Mouse (Mus musculus) layer of hippocampus, adult 2 months (tissue): Measurements from ENCODE around the gene Olfr1061. TPM values are rescaled to one million over a fixed set of nuclear protein-coding genes. Genes with fewer than 3 reads are reported as not detected.
"Not testable (repeated sequence)": the region's sequence is repeated elsewhere in the genome, so short reads cannot be mapped to it uniquely, and the experiment has no call there.

Source experiments
- DNase-seq, 2 experiments: peaks; one replicate each; pipeline ENCODE4 v3.0.0; 2022; ENCODE audit warnings: low spot score in 2 of 2
- H3K27ac ChIP-seq: fragments of 200-600 bp; 2 replicates; pipeline ENCODE4 v1.8.1; 2022
- H3K4me3 ChIP-seq: fragments of 200-600 bp; 2 replicates; pipeline ENCODE4 v1.8.1; 2022; ENCODE audit warnings: mild to moderate bottlenecking
- CTCF ChIP-seq: fragments of 200-600 bp; conservative IDR thresholded peaks from 2 replicates; pipeline ENCODE4 v1.8.1; 2022; ENCODE audit warnings: antibody characterized with exemption, mild to moderate bottlenecking, moderate library complexity
- long read RNA-seq, 2 experiments: library from polyadenylated mRNA; stranded (forward); transcript quantifications; one replicate each; pipeline ENCODE4 v2.0.0; 2021; ENCODE audit warnings: borderline mapping rate in 2 of 2
- total RNA-seq, 2 experiments: library from RNA; stranded (reverse); gene quantifications; 2 replicates each; pipeline ENCODE4 v1.2.3; 2021

Olfr1061 gene
- not detected for total RNA-seq
- long read RNA-seq, experiment 1 = 0 reads
- long read RNA-seq, experiment 2 = 0 reads

- no peak for TF ChIP-seq CTCF
- no peak within 1 kb of the TSS for H3K4me3 ChIP-seq
- H3K27ac ChIP-seq = no peak within 1 kb of the TSS
- DNase-seq = no peak
Observed at GRCm38 (mm10) chr2:86413950-86414349, at the start of gene Olfr1061. Gene Olfr1061, minus strand, starts transcription at chr2:86414050.

GRCm38 (mm10) chr2:86460434-86460833 is 46.6 kb upstream of the Olfr1061 start:
- no peak overlapping the region for H3K27ac ChIP-seq
- no peak for DNase-seq
- no peak overlapping the region for H3K4me3 ChIP-seq
- TF ChIP-seq CTCF = no peak

- Histone ChIP-seq H3K27ac (no peak within 1 kb of the TSS), H3K4me3 (no peak within 1 kb of the TSS)
- no peak for TF ChIP-seq CTCF
- DNase-seq = no peak
Observed at GRCm38 (mm10) chr2:86456169-86456568, 42.3 kb upstream of the Olfr1061 start, which contains the start of gene Olfr1066. Gene Olfr1066, minus strand, starts transcription at chr2:86456269.

GRCm38 (mm10) chr2:86450491-86450890 is 36.6 kb upstream of the Olfr1061 start, which contains the start of gene Olfr1065:
Gene Olfr1065, minus strand, starts transcription at chr2:86450591.
- not testable (repeated sequence) for H3K4me3 ChIP-seq, DNase-seq, H3K27ac ChIP-seq

- not testable (repeated sequence) for H3K27ac ChIP-seq, DNase-seq, H3K4me3 ChIP-seq
Observed at GRCm38 (mm10) chr2:86442101-86442500, 28.3 kb upstream of the Olfr1061 start.

- H3K4me3 ChIP-seq = not testable (repeated sequence)
Observed at GRCm38 (mm10) chr2:86428511-86428910, 14.7 kb upstream of the Olfr1061 start.

GRCm38 (mm10) chr2:86426649-86427048 is 12.8 kb upstream of the Olfr1061 start, which contains the start of gene Olfr1062:
Gene Olfr1062, minus strand, starts transcription at chr2:86426749.
- DNase-seq, H3K27ac ChIP-seq, H3K4me3 ChIP-seq: not testable (repeated sequence)

More at GRCm38 (mm10) chr2:86428511-86428910, 14.7 kb upstream of the Olfr1061 start:
- not testable (repeated sequence) for H3K27ac ChIP-seq, DNase-seq

GRCm38 (mm10) chr2:86395114-86395513 is 18.7 kb downstream of the Olfr1061 start:
- TF ChIP-seq CTCF = no peak
- DNase-seq = no peak
- H3K27ac ChIP-seq = no peak overlapping the region
- no peak overlapping the region for H3K4me3 ChIP-seq

- H3K4me3 ChIP-seq, DNase-seq, H3K27ac ChIP-seq: not testable (repeated sequence)
Observed at GRCm38 (mm10) chr2:86388461-86388860, 25.4 kb downstream of the Olfr1061 start, which contains the start of gene Olfr1058. Gene Olfr1058, minus strand, starts transcription at chr2:86388561.

- no peak for DNase-seq
- H3K27ac ChIP-seq = no peak within 1 kb of the TSS
- TF ChIP-seq CTCF = no peak
Observed at GRCm38 (mm10) chr2:86378293-86378692, 35.6 kb downstream of the Olfr1061 start, which contains the start of gene Olfr1057. Gene Olfr1057, minus strand, starts transcription at chr2:86378393.

GRCm38 (mm10) chr2:86366342-86366741 is 47.5 kb downstream of the Olfr1061 start:
- not testable (repeated sequence) for H3K27ac ChIP-seq, H3K4me3 ChIP-seq, DNase-seq

More at GRCm38 (mm10) chr2:86378293-86378692, 35.6 kb downstream of the Olfr1061 start, which contains the start of gene Olfr1057:
- no peak within 1 kb of the TSS for H3K4me3 ChIP-seq

Other genes with a start within 250 kb of the Olfr1061 start
- not detected for gene Olfr1043, start 246.5 kb downstream of the Olfr1061 start, total RNA-seq
- gene Olfr1044, start 236.2 kb downstream of the Olfr1061 start, total RNA-seq = not detected
- not detected for gene Olfr52, start 228.4 kb downstream of the Olfr1061 start, total RNA-seq
- not detected for gene Olfr1045, start 211.0 kb downstream of the Olfr1061 start, total RNA-seq
- gene Olfr1046, start 194.7 kb downstream of the Olfr1061 start, total RNA-seq = not detected
- not detected for gene Olfr1047, start 182.6 kb downstream of the Olfr1061 start, total RNA-seq
- gene Olfr1048, start 173.8 kb downstream of the Olfr1061 start, total RNA-seq = not detected
- not detected for gene Olfr1049, start 155.7 kb downstream of the Olfr1061 start, total RNA-seq
- not detected for gene Olfr1051, start 135.0 kb downstream of the Olfr1061 start, total RNA-seq
- not detected for gene Olfr1052, start 121.6 kb downstream of the Olfr1061 start, total RNA-seq
- not detected for gene Olfr1053, start 98.8 kb downstream of the Olfr1061 start, total RNA-seq
- not detected for gene Olfr1054, start 78.6 kb downstream of the Olfr1061 start, total RNA-seq
- gene Olfr1055, start 63.8 kb downstream of the Olfr1061 start, total RNA-seq = not detected
- not detected for gene Olfr1056, start 51.6 kb downstream of the Olfr1061 start, total RNA-seq
- not detected for gene Olfr1057, start 35.7 kb downstream of the Olfr1061 start, total RNA-seq
- gene Olfr1058, start 25.5 kb downstream of the Olfr1061 start, total RNA-seq = not detected
- gene Olfr1062, start 12.7 kb upstream of the Olfr1061 start, total RNA-seq = not detected
- not detected for gene Olfr1065, start 36.5 kb upstream of the Olfr1061 start, total RNA-seq
- not detected for gene Olfr1066, start 42.2 kb upstream of the Olfr1061 start, total RNA-seq
- gene Olfr228, start 73.3 kb upstream of the Olfr1061 start, total RNA-seq = not detected
- not detected for gene Olfr1076, start 94.4 kb upstream of the Olfr1061 start, total RNA-seq
- gene Olfr1079, start 128.4 kb upstream of the Olfr1061 start, total RNA-seq = not detected
- not detected for gene Olfr1080, start 144.2 kb upstream of the Olfr1061 start, total RNA-seq
- gene Olfr1082, start 184.9 kb upstream of the Olfr1061 start, total RNA-seq = not detected
- not detected for gene Olfr1084, start 225.7 kb upstream of the Olfr1061 start, total RNA-seq
- gene Olfr1085, start 248.0 kb upstream of the Olfr1061 start, total RNA-seq = not detected